Mouse (Mus musculus) kidney, postnatal 36 days (tissue): Measurements from ENCODE around the gene Tent4a.

Experiments used
- DNase-seq, 2 experiments: peaks; one replicate each; pipeline ENCODE4 v3.0.0; 2021 to 2022; ENCODE audit warnings: mixed read lengths in 2 of 2

Gene Tent4a

DNA sequence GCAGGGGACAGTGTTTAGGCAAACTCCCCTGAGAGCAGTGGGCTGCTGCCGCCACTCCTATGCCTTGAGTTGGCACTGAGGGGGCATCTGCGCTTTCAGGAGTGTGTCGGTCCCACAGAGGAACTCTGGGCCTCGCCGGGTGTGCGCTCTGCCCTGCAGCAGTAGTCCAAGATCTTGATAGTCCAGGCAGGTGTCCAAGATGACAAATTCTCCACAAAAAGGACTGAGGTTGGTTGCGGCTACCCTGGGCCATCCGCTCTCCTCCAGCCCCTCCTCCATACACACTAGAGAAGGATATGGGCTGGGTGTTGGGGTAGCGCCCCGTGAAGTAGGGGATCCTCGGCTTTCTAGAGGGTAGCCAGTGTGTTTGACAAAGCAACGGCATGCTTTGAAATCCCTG, 9.2 kb upstream of the Tent4a start:
- DNase-seq: no peak

DNA sequence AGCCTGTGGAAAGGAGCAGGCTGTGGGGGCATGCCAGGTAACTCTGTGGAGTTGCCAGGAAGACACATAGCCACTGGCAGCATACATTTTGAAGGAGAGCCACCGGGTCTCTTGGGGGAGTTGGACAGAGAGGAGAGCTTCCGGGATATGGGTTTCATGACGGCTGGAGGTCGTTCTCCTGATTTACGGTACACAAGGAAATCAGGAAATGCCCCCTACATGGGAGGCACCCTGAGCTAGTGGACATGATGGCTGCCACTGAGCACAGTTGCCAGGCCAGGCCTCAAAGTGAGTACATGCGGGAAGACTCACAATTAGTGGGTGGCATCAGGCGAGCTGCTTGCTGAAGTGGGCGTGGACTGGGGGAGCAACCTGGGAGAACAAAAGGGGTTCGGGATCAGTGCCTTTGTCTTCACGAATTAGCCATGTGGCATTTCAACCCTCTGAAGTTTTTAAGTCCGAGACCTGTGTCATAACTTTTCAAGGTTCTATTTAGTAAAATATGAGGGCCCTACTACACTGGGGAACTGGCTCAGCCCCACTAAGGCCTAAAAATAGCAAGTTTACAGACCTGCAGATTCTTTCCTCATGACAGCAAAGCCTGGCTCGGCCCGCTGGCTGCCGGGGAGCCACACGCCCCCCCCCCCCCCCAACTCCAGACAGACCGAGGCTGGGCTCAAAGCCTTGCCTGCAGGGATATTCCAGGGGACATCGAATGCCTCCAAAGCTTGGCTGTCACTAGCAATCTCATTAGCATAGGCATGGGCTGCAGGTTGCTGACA, 8.3 kb upstream of the Tent4a start:
- no peak for DNase-seq

DNA sequence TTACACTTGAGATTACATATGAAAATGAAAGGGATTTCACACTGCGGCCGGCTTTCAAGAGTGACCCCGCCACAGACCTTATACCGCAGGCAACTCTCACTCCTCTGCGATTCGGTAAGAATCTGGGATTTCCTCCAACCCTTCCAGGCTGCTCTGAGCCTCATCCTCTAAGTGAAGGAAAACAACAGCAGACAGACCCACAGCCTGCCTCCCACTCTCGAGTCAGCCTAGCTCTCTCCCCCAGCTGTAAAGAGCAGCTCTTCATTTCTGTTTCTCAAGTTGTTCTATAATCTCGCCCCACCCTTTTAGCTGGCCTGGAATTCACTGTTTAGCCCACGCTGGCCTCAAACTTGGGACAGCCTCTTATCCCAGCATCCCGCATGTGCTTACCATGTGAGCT, 7.4 kb upstream of the Tent4a start:
- DNase-seq: no peak

DNA sequence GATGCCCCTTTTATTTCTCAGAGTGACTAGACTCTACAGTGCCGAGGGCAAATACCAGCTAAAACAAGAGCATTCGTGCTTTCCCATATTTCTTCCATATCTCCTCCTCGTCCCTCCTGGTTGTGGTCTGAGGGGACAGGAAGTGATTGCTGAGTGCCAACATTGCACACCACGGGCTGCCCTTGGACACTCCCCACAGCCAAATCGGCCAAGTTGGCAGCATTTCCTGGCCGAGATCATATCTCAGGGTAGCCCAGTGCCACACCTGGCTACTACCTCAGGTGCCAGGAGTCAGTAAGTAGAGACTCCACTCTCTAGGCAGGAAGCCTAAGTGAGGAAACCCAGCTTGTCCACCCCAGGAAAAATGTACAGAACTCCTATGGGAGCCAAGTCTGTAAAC, 6.8 kb upstream of the Tent4a start:
- DNase-seq: no peak

DNA sequence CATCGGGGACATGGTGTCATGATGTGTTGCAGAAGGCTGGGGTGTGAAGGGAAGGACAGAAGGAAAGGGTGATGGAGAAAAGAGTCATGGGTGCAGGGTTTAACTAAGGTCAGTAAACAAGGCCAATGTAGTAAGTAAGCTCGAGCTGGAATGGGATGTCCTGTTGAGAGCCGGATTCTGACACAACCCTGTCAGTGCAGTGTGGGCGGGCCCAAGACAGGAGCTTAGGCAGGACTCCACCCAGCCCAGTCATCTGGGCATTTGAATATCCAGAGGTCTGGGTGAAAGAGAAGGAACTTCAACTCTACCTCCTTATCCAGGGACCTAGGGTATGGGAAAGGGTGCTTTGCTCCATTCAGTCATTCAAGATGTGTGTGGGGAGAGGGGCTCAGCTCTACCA, 3.9 kb upstream of the Tent4a start:
- peak; percentile 40 to 48 for DNase-seq

DNA sequence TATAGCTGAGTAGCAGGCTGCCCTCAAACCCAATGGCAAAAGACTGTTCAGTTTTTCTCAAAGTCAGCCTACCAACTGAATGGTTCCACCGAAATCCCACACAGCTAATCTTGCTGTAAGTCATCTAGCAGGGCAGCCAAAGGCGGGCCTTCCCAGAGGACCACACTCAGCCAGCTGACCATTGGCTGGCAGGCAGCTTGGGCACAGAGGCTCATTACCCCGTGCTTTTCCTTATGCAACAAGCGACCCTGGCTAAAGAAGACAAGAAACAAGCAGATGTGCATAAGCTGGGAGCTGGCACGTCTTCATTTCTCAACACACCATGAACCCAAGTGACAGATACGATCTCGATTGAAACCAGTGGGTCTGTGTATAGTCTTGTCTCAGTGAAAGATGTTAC, 2.9 kb upstream of the Tent4a start:
- no peak for DNase-seq

DNA sequence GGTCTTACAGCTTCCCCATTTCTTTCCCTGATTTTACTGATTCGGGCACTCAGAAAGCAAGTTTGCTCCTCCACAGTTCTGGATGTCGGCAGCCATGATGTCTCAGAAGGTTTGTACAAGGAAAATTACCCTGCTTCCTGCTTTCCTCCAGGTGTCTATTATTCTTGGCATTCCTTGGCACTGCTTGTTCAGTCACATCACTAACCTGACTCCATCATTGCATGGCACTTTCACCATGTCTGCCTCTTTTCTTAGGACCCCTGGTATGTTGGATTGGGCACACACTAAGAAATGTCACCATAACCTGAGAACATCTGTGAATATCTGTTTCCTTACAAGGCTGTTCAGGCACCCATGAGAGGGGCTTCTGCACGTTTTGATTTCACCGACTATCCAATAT, 1.6 kb upstream of the Tent4a start:
- no peak for DNase-seq

DNA sequence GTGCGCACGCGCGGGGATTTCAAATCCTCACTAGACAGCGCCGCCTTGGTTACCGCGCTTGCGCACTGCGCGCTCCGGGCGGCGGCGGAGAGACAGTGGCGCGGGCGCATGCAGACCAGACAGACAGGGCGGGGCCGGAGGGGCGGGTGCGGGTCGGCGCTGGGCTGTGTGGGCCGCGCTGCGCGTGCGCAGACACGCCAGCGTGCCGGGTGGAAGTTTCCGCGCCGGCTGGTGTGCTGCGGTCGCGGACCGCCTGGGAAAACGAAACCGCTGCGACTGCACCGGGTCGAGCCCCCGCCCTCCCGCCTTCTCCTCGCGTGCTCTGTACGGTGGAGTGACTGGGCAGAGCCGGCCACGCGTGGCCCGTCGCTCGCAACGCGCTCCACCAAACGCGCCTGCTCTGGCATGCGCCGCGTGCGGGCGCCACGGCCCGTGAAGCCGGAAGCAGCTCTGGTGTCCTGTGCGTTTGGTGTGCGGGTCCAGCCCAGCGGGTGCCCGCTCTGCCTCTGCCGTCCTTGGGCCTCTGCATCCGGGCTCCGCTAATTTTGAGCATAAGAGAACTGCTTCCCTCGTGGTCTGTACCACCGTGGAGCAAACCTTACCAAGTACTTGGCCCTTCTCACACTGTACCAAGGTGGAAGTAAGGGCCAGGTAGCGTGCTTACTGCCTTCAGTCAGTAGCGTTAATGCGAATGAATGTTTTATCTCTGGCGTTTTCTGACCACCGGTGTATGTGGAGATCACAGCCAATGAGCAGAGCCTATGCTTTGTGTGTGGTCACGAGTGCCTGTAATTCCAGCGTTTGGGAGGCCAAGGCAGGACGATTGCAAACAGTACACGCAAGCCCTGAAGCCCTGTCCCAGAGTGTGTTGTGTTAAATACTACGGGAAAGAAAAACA, 486 bp upstream of the Tent4a start:
- peak; percentile 98 to 100 for DNase-seq

DNA sequence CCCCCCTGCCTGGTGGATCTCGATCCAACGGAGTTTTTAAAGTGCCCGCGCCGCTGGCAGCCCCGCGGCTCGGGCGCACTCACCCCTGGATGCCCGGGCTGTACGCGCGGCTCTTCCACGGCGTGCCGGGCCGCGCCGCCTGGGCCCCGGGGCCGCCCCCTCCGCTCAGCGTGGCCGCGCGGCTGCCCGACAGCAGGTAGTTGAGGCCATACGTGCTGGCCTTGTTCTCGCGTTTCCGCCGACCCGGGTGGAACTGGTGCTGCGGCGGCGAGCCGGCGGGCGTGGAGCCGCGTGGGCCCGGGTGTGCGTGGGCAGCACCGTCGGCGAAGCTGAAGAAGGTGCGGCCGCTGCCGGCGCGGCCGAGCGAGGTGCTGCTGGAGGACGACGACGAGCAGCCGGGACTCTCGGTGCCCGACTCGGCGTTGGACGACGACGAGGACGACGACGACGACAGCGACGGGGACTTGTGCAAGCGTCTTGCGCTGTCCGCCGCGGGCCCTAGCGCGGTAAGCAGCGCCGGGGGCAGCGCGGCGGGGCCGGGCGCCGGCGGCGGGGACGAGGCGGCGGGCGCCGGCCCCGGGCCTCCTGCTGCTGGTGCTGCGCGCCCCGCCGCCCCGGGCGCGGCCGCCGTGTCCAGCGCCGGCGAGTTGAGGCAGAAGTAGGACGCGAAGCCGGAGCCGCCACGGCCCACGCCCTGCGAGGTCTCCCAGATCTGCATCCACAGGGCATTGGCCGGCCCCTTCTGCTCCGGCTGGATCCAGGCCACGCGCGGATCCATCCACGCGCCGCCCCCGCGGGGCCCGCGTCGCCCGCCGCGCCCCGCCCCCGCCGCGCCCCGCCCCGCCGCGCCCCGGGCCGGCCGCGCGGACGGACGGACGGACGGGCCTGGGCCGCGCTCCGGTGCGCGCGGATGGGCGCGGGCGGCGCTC, 748 bp downstream of the Tent4a start, which contains the start of gene Nsun2:
Gene Nsun2 (plus strand): TSS at position 342 of the 929 bp plus-strand sequence.
- peak in 1 of 2 experiments; percentile 77 for DNase-seq

DNA sequence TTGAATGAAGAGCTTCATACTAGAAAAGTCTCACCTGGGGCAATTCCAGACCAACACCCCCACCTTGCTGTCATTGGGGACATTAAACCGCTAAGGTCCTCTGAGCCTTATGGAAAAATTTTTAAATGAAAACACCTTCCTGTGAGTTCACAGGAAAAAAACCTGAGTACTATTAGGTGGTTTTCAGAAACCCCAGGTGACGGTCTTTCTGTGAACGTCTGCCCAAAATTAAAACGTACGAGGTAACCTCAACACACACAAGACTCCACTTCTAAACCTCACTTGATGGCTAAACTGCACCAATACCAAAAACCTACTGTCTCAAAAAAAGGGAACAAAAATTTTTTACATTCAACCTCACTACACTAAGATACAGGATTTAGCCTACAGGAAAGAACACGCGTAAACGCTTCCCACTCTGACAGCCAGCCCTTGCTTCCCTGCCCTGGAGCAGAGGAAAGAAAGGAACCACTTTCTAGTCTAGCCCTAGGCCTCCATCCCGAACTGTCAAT, 1.5 kb downstream of the Tent4a start:
- DNase-seq: no peak

DNA sequence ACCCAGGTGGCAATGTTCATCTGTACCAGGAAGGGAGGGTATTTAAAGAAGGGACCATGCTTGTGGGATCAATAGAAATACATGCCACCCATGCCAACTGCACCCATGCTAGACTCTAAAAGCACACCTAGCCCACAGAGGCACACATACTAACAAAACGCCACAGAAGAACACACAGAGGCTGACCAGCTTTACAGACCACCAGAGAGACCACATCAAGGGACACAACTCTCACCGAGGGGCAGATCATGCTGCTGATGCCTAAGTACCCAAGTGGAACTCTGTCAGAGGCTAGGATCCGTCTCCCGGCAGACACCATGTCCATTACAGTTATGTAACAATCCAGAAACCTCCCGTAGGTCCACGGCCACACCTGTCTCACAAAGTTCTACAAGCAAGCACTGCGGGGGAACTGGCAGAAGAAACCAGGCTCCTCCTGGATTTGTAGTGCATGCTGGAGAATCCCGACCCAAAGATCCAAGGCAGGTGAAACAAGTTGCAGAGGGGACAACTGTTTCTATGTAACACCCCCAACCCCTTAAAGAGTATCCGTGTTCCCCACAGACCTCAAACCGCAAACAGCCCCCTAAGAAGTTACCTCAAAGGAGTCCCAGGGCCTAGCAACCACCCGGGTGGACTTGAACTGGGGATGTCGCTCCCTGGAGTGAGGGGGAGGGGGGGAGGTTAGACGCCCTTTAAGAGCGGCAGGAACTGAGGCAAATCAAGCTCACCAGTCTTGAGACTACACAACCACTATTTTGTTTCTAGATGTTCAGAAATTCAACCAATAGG, 2.1 kb downstream of the Tent4a start:
- DNase-seq: peak; percentile 46 to 63

DNA sequence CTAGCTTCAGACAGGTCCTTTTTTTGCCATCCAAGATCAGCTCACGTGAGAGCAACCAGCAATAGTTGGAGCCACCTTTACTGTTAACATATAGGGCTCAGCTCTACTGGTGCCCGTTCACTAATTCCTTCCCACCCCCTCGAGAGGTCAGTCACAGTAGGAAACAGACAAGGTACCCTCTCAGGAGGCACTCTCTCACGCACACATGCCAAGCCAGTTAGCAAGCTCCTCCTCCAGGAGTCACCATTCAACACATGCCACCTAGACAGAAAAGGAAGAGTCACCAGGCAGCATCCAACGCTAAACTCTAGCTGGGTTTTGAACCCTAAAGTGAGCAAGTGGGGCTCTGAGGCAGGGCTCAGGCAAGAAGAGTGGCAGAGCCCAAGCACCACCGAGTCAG, 3.0 kb downstream of the Tent4a start:
- no peak for DNase-seq

DNA sequence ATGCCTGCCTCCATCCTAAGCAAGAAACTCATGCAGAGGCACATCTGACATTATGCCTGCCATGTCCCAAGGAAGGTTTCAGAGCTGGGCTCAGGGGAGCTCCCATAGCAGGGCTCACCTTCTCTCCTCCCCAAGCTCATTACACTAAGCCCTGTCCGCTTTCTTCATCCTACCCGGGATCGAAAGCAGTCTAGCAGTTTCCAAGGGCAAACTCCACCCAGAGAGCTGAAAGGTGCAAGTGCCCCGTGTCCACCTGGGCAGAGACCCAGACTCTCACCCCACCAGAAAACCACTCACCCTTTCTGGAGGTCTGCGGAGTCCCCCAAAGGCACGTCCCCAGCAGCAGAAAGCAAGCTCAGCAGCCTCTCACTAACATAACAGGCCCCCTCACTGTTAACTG, 3.5 kb downstream of the Tent4a start:
- DNase-seq: no peak

DNA sequence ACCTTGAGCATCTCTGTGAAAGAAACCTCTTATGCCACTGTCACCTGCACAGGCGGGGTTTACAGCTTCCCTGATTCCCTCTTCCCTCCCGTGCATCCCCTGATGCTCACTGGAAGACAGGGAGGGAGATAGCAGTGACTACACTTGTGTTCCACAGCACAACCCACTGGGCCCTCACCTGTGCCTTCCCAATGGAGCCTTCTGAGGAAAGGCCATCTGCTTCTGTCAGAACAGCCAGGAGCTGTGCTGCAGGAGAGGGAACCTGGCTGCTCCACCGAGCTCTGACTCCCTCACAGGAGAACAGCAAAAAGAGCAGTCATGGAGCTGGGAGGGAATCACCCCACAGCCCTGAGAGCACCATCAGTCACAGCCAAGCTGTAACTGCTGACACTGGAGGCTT, 4.3 kb downstream of the Tent4a start:
- DNase-seq: no peak

DNA sequence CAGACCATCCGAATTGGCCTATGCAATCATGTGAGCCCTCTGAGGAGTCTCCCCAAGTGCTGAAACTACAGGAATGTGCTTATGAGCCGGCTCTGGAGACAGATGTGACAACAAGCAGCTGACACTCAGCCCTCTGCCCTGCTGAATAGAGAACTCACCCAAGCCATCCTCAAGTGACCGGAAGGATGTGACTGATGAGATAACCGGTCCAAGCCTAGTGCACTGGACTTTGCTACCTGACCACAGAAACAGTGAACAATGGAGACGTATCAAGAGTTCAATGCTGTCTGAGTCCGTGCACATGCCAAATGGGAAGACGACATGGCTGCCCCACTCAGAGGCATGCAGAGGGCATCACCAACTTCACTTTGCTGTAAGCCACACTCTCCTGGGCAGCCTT, 5.9 kb downstream of the Tent4a start:
- peak; percentile 43 to 53 for DNase-seq

DNA sequence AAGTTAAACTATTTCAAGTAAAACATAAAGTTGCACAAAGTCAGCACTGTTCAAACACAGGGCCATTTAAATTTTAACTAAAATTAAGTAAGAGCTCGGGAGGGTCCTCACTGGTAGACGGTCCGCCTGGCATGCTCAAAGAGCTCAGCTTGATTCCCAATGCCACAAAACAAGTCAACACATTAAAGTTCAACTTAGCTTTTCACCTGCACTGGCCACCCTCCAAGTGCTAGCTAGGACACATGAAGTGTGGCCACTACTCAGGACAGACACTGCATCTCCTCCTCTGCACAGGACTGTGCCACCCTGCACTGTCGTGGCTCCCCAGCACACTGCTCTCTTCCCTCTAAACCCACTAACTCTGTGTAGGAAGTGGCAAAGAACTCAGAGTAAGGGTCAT, 8.6 kb downstream of the Tent4a start:
- peak; percentile 84 to 88 for DNase-seq

DNA sequence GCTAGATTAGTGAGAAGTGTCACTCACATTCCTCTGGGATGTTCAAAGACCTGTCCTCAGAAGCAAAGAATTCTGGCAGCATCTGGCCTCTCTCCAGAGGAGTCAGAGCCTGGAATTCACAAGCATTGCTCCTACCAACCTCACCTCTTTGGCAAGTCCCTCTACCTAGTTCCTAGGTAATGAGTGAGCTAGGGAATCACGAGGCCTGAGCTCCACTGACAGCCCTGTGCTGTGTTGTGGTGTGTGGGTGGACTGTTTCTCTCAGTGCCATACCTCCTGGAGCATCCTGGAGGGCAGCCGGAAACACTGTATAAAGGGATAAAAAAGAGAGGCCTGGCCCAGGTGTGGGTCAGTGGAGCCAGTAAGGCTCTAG, 10.3 kb downstream of the Tent4a start:
- DNase-seq: peak; percentile 71 to 81

DNA sequence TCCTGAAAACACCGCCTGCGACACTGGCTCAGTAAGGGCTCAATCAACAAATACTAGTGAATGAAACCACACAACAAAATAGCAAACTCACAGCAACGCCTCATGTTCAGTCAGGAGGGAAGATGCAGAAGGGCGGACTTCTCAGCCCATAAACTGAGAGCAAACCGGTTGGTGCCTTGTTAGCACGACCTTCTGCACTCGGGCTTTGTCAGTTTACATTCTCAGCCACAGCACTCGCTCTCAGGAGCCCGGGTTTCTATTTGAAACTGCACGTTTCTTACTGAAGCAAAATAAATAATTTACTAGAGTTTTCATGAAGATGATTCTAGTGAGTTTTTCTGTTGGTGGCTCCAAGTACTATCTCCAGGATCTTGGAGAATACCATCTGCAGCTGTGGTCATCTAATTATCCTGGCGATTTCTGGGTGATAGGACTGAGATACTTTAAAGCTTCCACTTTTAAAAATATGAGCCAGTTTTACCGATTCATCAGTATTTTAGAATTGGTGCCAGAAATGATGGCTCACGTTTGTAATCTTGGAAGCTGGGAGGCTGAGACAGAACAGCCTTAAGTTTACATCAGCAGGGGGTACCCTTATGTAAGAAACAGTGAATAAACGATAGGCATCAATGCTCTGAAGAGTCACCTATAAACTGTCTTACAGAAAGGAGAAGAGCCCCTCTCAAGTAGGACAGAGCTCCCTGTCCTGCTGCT, 10.8 kb downstream of the Tent4a start:
- no peak for DNase-seq

DNA sequence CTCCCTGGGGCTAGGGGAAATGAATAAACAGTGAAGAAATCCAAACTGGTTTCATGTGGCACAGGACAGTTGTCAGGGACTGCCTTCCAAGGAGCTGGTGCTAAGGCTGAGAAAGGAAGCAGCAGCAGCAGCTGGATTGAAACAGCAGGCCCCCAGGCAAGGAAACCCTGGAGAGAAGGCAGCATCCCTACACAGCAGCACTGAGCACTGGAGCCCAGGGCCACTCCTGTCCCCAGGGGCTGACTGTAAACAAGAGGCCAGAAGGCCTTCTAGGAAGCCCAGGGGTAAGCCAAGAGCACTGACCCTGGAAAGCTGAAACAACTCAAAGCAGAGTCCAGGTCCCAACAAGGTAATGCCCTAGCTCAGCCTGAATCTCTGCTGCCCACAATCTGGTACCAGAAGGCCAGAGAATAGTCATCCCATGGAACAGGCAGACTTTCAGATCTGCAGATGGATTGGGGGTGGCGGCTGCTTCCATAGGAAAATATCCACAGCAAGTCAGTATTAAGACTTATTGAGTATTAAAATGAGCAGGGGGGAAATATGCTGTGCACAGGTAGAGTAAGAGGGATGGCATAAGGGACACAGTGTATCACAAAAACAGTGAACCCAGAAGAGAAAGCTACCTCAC, 12.1 kb downstream of the Tent4a start:
- DNase-seq: no peak

DNA sequence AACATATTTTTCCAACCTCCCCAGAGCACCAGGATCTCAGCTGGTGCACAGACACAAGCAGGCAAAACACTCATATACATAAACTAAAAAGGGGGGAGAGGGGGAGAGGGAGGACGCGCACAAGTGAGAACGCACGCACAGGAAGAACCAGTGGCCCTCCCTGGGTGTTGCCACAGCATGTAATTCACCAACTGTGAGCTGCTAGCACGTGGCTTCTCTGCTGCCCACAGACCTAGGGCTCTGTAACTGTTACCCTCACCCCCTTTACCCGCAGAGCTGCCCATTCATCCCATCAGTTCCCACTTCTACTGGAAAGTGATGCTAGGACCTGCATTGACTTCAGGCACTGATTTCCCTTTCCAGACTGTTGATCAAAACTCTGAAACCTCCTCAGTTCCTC, 15.3 kb downstream of the Tent4a start:
- DNase-seq: no peak

DNA sequence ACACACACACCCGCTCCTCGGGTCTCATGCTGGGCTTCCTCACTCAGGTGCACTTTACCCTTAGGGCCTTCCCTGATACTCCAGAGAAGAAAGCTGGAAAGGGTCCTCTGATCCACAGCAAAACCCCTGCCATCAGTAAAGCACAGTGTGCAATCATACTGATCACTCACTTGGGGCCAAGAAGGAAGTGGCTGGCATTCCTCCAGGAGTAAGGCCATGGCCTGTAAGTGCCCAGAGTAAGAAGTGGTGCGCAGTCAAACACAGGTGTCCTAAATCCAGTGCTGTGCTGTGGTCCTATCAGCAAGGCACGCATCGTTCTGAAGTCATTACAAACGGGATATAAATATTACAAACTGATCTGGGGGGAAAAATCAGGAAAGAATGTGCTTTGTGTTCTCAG, 17.0 kb downstream of the Tent4a start:
- DNase-seq: peak; percentile 57 to 69
